Mouse (Mus musculus): Measurements from ENCODE around the gene Wdr95. TPM values are rescaled to one million over a fixed set of nuclear protein-coding genes. Genes with fewer than 3 reads are reported as not detected.

Gene Wdr95
- total RNA-seq, 1 experiment from 2014 or later, result not detected

Other genes with a start within 250 kb of the Wdr95 start
- 1.5 and 1.9 TPM in 2 replicates for gene Medag, start 116.9 kb upstream of the Wdr95 start, total RNA-seq (2021)
- gene Tex26, start 89.0 kb upstream of the Wdr95 start, total RNA-seq (2021), result not detected in 2 replicates
- gene Hsph1, start 107.7 kb downstream of the Wdr95 start, total RNA-seq (2021), result 88.5 and 267 TPM in 2 replicates
- gene B3glct, start 149.6 kb downstream of the Wdr95 start, total RNA-seq (2021), result 25.3 and 25.7 TPM in 2 replicates